Mouse (Mus musculus) heart, adult 2 months (tissue): ENCODE data around the gene Fli1. TPM values are rescaled to one million over a fixed set of nuclear protein-coding genes. Genes with fewer than 3 reads are reported as not detected.
A peak's percentile ranks its signal among the peaks of the same experiment; 100 is the strongest.

Experiments
- DNase-seq, 2 experiments: peaks; one replicate each; pipeline ENCODE4 v3.0.0; 2021
- H3K27ac ChIP-seq: fragments of 200-600 bp; 2 replicates; pipeline ENCODE4 v1.8.1; 2022
- H3K27me3 ChIP-seq: fragments of 200-500 bp; 2 replicates; pipeline ENCODE4 v1.6.1; 2012; ENCODE audit warnings: mild to moderate bottlenecking, low read length, inconsistent platforms, mixed read lengths; ENCODE audit not compliant: control insufficient read depth, insufficient read depth
- H3K36me3 ChIP-seq: fragments of 200-500 bp; 2 replicates; pipeline ENCODE4 v1.6.1; 2012; ENCODE audit warnings: low read length, inconsistent platforms; ENCODE audit not compliant: control insufficient read depth, insufficient read depth
- H3K4me1 ChIP-seq: fragments of 200-500 bp; 2 replicates; pipeline ENCODE4 v1.6.1; 2011; ENCODE audit warnings: low read length; ENCODE audit not compliant: control insufficient read depth, insufficient read depth
- H3K4me3 ChIP-seq: fragments of 200-600 bp; 2 replicates; pipeline ENCODE4 v1.8.1; 2022
- H3K79me2 ChIP-seq: fragments of 200-500 bp; replicated peaks from 2 replicates; pipeline ENCODE4 v1.6.1; 2012; ENCODE audit warnings: mild to moderate bottlenecking, inconsistent platforms, low read length, moderate library complexity, mixed read lengths; ENCODE audit not compliant: control insufficient read depth, insufficient read depth
- H3K9ac ChIP-seq: fragments of 200-500 bp; 2 replicates; pipeline ENCODE4 v1.6.1; 2012; ENCODE audit warnings: low read depth, mild to moderate bottlenecking, control low read depth, inconsistent platforms, low read length, mixed read lengths
- CTCF ChIP-seq: fragments of 200-600 bp; IDR thresholded peaks from 2 replicates; pipeline ENCODE4 v1.8.1; 2022; ENCODE audit warnings: antibody characterized with exemption, mild to moderate bottlenecking, moderate library complexity
- EP300 ChIP-seq: fragments of 200-500 bp; IDR thresholded peaks from 2 replicates; pipeline ENCODE4 v1.6.1; 2011; ENCODE audit warnings: low read depth, low read length, control low read depth; ENCODE audit not compliant: insufficient read depth
- POLR2A ChIP-seq: fragments of 200-500 bp; IDR thresholded peaks from 2 replicates; pipeline ENCODE4 v1.6.1; 2011; ENCODE audit warnings: mild to moderate bottlenecking, low read depth, low read length, control low read depth; ENCODE audit not compliant: insufficient read depth
- WGBS: fragments of 180-500 bp; shearing (Covaris S2); methylation state at CpG from one replicate; pipeline ENCODE4 v1.1.7; 2018; 5-methylcytosine and 5-hydroxymethylcytosine counted together
- intact Hi-C: fragments of 180-260 bp; cut with DNase I; formaldehyde crosslinking; loops from one replicate; pipeline ENCODE4 v1.15.1; 2025
- polyA plus RNA-seq: library from polyadenylated mRNA; depleted of rRNA; stranded (reverse); fragments of >200 nt; gene quantifications from 2 replicates; pipeline ENCODE4 v1.2.3, GENCODE M21; 2012
- total RNA-seq, 2 experiments: library from RNA; stranded (reverse); gene quantifications; 2 replicates each; pipeline ENCODE4 v1.2.3; 2021

Fli1 gene
- total and polyA plus RNA-seq, 3 experiments, result 14.9 to 28.2 (median 23.5) TPM

- Histone ChIP-seq H3K4me1 (peaks cover 3% of the 10 kb centered on the region; the same call in 1 of the 2 replicates), H3K79me2 (no peaks in the 10 kb centered on the region), H3K4me3 (no peak overlapping the region), H3K36me3 (peaks cover 5% of the 10 kb centered on the region; the same call in 1 of the 2 replicates), H3K9ac (no peak overlapping the region), H3K27me3 (no peaks in the 10 kb centered on the region), H3K27ac (no peak overlapping the region; the same call in 1 of the 2 replicates)
- TF ChIP-seq CTCF, result no peak
- no peak for TF ChIP-seq POLR2A
- TF ChIP-seq EP300, result no peak
- 73% methylated on average over 6 of the region's 6 CpGs for WGBS
- DNase-seq, result no peak
- intact Hi-C loops, result no loop called here
These were observed 98.0 kb downstream of the Fli1 start for GRCm38 (mm10) chr9:32444453-32445201.

GRCm38 (mm10) chr9:32443817-32444216, 98.8 kb downstream of the Fli1 start:
- Histone ChIP-seq H3K4me3 (no peak overlapping the region), H3K4me1 (peaks cover 3% of the 10 kb centered on the region; the same call in 1 of the 2 replicates), H3K27me3 (no peaks in the 10 kb centered on the region), H3K27ac (peak overlapping the region; percentile 23; the same call in 1 of the 2 replicates), H3K36me3 (peaks cover 5% of the 10 kb centered on the region; the same call in 1 of the 2 replicates), H3K9ac (no peak overlapping the region), H3K79me2 (no peaks in the 10 kb centered on the region)
- peak; percentile 51 to 60 for DNase-seq
- WGBS, result 44% methylated on average over 6 of the region's 6 CpGs
- TF ChIP-seq EP300 (no peak), CTCF (no peak), POLR2A (no peak)
- intact Hi-C loops, result no loop called here

GRCm38 (mm10) chr9:32443115-32443514, 99.5 kb downstream of the Fli1 start:
- H3K79me2 ChIP-seq, result no peaks in the 10 kb centered on the region
- H3K27me3 ChIP-seq, result no peaks in the 10 kb centered on the region
- DNase-seq, result no peak
- no peak overlapping the region for H3K4me3 ChIP-seq
- intact Hi-C loops, result no loop called here
- peaks cover 5% of the 10 kb centered on the region; the same call in 1 of the 2 replicates for H3K36me3 ChIP-seq
- no peak overlapping the region for H3K9ac ChIP-seq
- peaks cover 3% of the 10 kb centered on the region; the same call in 1 of the 2 replicates for H3K4me1 ChIP-seq
- TF ChIP-seq POLR2A (no peak), CTCF (no peak), EP300 (no peak)
- no peak overlapping the region for H3K27ac ChIP-seq
- WGBS, result 69% methylated on average over 3 of the region's 3 CpGs

- H3K9ac ChIP-seq, result no peak overlapping the region
- H3K36me3 ChIP-seq, result peaks cover 5% of the 10 kb centered on the region; the same call in 1 of the 2 replicates
- H3K79me2 ChIP-seq, result no peaks in the 10 kb centered on the region
- intact Hi-C loops, result no loop called here
- no peaks in the 10 kb centered on the region for H3K27me3 ChIP-seq
- no peak overlapping the region for H3K27ac ChIP-seq
- DNase-seq, result peak; percentile 42 to 58
- no peak overlapping the region for H3K4me3 ChIP-seq
- no peak for TF ChIP-seq POLR2A
- TF ChIP-seq EP300, result no peak
- TF ChIP-seq CTCF, result no peak
- WGBS, result 77% methylated on average over 19 of the region's 19 CpGs
- peaks cover 1% of the 10 kb centered on the region for H3K4me1 ChIP-seq
These were observed 108.1 kb downstream of the Fli1 start for GRCm38 (mm10) chr9:32434241-32435213.

- Histone ChIP-seq H3K9ac (no peak overlapping the region), H3K4me3 (no peak overlapping the region), H3K27me3 (no peaks in the 10 kb centered on the region), H3K4me1 (peaks cover 1% of the 10 kb centered on the region), H3K36me3 (peaks cover 18% of the 10 kb centered on the region), H3K27ac (no peak overlapping the region), H3K79me2 (no peaks in the 10 kb centered on the region)
- intact Hi-C loops, result no loop called here
- 42% methylated on average over 3 of the region's 3 CpGs for WGBS
- TF ChIP-seq CTCF (no peak), EP300 (no peak), POLR2A (no peak)
- no peak for DNase-seq
These were observed 111.6 kb downstream of the Fli1 start for GRCm38 (mm10) chr9:32431061-32431460.

- Histone ChIP-seq H3K27me3 (no peaks in the 10 kb centered on the region), H3K4me1 (peaks cover 2% of the 10 kb centered on the region; the same call in 1 of the 2 replicates), H3K4me3 (no peak overlapping the region), H3K9ac (no peak overlapping the region), H3K79me2 (no peaks in the 10 kb centered on the region), H3K27ac (no peak overlapping the region), H3K36me3 (peaks cover 22% of the 10 kb centered on the region)
- TF ChIP-seq POLR2A, result no peak
- TF ChIP-seq CTCF, result no peak
- no peak for TF ChIP-seq EP300
- intact Hi-C loops, result loop anchor here (5.0 kb wide), 1 partner anchor 122 kb away; no protein-coding TSS in a partner anchor
- DNase-seq, result no peak
- WGBS, result 50% methylated on average over 7 of the region's 7 CpGs
These were observed 117.3 kb downstream of the Fli1 start for GRCm38 (mm10) chr9:32425321-32425720.
